Mouse (Mus musculus): ENCODE data around the gene Hoxd1. TPM values are rescaled to one million over a fixed set of nuclear protein-coding genes. Genes with fewer than 3 reads are reported as not detected.

Hoxd1 gene
- not detected for total RNA-seq (2021)

GRCm38 (mm10) chr2:74762522-74763244 lies at the start of gene Hoxd1:
Gene Hoxd1 (plus strand): TSS chr2:74762980.
- intact Hi-C loops (cut with DNase I) = no loop called here
- DNase-seq (ENCODE audit: low spot score in 2 of 2) = no peak

- intact Hi-C loops (cut with DNase I) = no loop called here
- no peak for DNase-seq (ENCODE audit: low spot score in 2 of 2)
These were observed 49.3 kb upstream of the Hoxd1 start for GRCm38 (mm10) chr2:74713239-74714150.

DNA sequence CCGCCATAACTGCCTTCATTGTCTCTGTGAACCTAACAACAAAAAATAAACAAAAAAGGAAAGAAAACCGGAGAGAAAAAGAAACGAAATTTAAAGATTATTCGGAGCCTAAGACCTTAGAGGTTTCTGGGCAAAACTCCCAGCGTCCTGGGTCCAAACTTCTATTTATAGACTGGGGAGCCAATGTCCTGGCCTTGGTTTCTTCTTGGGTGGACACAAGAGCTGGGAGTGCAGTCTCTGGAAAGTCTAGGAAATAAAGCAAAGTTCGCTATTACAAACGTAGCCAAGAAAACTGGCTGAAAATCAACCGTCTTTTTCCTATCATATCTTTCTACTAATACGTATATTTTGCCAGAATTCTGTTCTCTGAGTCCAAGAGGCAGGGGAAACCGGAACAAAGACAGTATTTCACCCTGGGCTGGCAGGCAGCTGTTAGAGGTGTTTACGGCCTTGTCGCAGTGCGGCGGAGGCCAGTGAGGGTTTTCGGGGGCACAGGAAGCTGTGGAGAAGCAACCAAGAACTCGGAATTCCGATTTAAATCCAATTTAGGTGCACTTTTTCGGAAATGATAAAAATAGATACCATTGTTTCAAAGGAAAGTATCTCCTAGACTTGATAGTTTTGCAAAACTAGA lies 48.5 kb upstream of the Hoxd1 start:
- intact Hi-C loops (cut with DNase I) = no loop called here
- DNase-seq (ENCODE audit: low spot score in 2 of 2) = no peak

DNA sequence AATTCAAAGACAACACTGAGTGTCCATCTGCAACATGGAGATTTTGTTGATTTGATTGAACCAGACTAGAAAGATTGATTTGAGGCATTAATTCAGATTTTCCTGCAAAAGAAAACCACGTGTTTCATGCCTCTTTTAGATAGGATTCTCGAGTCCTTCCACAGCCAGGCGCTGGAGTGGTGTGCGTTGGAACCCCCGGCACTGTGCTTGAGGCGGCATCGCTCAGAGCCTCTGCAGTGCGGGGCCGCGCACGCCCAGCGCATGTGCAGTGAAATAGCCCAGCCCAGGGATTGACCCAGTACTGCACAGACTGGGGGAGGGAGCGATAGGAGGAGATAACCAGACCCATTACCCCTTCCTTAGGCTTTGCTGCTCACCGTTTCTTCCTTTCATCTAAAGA lies 47.9 kb upstream of the Hoxd1 start:
- no peak for DNase-seq (ENCODE audit: low spot score in 2 of 2)
- intact Hi-C loops (cut with DNase I) = loop anchor here (5.0 kb wide), 4 partner anchors 247 to 597 kb away; no protein-coding TSS in a partner anchor

- intact Hi-C loops (cut with DNase I) = loop anchor here (5.0 kb wide), 4 partner anchors 247 to 597 kb away; no protein-coding TSS in a partner anchor
These were observed 47.1 kb upstream of the Hoxd1 start for GRCm38 (mm10) chr2:74715504-74716241.

GRCm38 (mm10) chr2:74720384-74720783 lies 42.4 kb upstream of the Hoxd1 start:
- DNase-seq (ENCODE audit: low spot score in 2 of 2) = no peak
- intact Hi-C loops (cut with DNase I) = no loop called here

More at GRCm38 (mm10) chr2:74715504-74716241, 47.1 kb upstream of the Hoxd1 start:
- DNase-seq (ENCODE audit: low spot score in 2 of 2) = peak; percentile 64 to 70

- intact Hi-C loops (cut with DNase I) = no loop called here
- DNase-seq (ENCODE audit: low spot score in 2 of 2) = no peak
These were observed 41.8 kb upstream of the Hoxd1 start for GRCm38 (mm10) chr2:74720955-74721491.

DNA sequence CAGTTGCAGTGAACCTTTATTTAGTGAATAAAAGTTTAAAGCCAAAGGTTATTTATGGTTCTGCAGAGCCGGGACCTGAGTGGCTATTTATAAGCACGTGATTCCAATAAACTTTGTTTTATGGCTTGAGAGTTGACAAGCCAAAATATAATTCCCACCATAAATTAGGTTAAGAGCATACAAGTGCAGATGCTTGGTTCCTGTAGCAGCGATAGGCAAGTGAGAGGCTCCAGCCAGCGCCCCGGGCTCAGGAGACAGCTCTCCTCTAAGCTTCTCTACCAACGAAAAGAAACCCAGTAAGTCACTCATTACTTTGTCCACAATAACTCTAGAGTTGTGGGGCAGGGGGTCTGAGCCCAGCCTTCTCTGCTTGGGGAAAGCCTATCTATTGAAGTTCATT lies 40.9 kb upstream of the Hoxd1 start:
- intact Hi-C loops (cut with DNase I) = no loop called here

DNA sequence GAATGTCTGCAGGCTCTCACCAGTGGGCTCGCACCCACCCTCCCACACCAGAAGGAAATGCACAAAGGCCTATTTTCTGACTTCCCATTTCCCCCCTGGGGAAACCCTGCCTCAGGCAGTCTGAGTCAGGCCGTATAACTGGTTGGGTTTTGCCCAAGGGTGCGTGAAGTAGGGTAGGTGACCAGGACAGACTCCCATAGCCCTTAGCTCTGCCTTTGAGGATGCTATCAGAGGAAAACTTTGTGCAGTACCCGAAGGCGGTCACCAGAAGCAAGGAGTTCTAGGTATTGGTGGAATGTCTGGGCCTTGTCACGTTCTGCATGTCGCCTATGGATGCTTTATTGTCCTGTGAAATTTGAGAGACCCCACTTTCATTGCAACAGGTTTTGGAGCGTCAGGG lies 39.8 kb upstream of the Hoxd1 start:
- DNase-seq (ENCODE audit: low spot score in 2 of 2) = no peak
- intact Hi-C loops (cut with DNase I) = no loop called here

More for the DNA sequence above, 40.9 kb upstream of the Hoxd1 start:
- DNase-seq (ENCODE audit: low spot score in 2 of 2) = no peak

GRCm38 (mm10) chr2:74724244-74725015 lies 38.4 kb upstream of the Hoxd1 start:
- intact Hi-C loops (cut with DNase I) = no loop called here
- DNase-seq (ENCODE audit: low spot score in 2 of 2) = no peak

DNA sequence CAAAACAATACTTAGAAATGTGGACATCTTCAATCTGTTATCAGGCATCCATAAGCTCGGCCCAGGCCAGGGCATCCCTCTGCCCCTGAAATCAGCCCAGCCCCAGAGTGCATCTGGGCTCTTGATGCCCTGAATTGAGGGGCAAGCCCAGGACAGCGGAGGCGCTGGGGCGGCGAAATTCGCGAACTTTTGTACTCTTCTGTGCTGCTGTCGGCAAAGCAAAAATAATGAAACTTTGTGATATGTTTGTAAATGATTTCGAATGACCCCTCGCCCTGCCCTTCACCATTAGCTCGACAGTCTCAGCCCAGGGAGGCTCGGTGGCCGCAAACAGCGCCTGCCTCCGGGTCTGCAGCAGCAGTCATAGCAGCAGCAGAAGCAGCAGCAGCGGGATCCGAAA lies 37.6 kb upstream of the Hoxd1 start:
- no peak for DNase-seq (ENCODE audit: low spot score in 2 of 2)

GRCm38 (mm10) chr2:74726551-74726950 lies 36.2 kb upstream of the Hoxd1 start, which contains the start of gene Gm28230:
Gene Gm28230 (plus strand): TSS chr2:74726728.
- intact Hi-C loops (cut with DNase I) = no loop called here

More for the DNA sequence above, 37.6 kb upstream of the Hoxd1 start:
- intact Hi-C loops (cut with DNase I) = no loop called here

DNA sequence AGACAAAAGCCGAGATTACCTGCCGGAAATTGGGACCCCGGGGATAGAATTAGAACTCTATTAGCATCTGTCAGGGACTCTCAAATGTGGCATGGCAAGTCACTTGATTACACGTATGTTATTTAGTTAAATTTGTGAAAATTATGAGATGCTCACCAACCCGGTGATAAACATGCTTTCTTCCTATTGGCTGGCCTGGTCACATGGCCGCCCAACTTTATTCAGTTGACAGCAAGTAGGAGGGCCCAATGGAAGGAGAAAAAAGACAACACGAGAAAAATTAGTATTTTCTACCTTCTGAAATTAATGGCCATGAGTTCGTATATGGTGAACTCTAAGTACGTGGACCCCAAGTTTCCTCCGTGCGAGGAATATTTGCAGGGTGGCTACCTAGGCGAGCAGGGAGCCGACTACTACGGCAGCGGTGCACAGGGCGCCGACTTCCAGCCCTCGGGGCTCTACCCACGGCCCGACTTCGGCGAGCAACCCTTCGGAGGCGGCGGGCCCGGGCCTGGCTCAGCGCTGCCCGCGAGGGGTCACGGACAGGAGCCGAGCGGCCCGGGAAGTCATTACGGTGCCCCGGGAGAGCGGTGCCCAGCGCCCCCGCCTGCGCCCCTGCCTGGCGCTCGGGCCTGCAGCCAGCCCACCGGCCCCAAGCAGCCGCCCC lies 35.7 kb upstream of the Hoxd1 start:
- no peak for DNase-seq (ENCODE audit: low spot score in 2 of 2)

More at GRCm38 (mm10) chr2:74726551-74726950, 36.2 kb upstream of the Hoxd1 start, which contains the start of gene Gm28230:
- no peak for DNase-seq (ENCODE audit: low spot score in 2 of 2)

GRCm38 (mm10) chr2:74727640-74728302 lies 35.0 kb upstream of the Hoxd1 start:
- intact Hi-C loops (cut with DNase I) = no loop called here
- no peak for DNase-seq (ENCODE audit: low spot score in 2 of 2)

More for the DNA sequence above, 35.7 kb upstream of the Hoxd1 start:
- intact Hi-C loops (cut with DNase I) = no loop called here

DNA sequence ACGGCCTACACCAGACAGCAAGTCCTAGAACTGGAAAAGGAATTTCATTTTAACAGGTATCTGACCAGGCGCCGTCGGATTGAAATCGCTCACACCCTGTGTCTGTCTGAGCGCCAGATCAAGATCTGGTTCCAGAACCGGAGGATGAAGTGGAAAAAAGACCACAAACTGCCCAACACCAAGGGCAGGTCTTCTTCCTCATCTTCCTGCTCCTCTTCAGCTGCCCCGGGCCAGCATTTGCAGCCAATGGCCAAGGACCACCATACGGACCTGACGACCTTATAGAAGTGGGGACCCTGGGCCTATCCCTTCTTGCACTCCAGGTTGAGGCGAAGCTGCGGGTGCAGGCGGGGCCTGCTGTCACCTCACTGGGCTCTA lies 34.5 kb upstream of the Hoxd1 start:
- DNase-seq (ENCODE audit: low spot score in 2 of 2) = no peak
- intact Hi-C loops (cut with DNase I) = no loop called here

DNA sequence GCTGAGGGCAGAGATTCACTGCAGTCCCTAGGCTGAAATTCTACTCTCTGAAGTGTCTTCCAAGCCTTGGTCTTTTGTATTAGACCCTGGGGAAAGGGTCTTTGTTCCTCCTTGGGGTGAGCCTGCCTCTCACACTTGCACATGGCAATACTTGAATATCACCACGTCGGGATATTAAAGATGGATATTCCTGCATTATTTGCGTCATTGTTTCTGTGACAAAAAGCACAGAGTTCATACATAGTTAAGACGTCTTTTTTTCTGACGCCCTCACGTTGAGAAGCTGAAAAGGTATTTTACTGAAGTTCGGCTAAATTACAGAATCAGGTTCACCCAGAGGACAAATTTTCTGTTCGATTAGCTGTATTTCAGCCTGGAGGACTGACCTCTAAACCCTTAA lies 32.4 kb upstream of the Hoxd1 start:
- intact Hi-C loops (cut with DNase I) = loop anchor here (5.0 kb wide), 1 partner anchor 38 kb away; the partner anchor contains the start of gene Hoxd10
- no peak for DNase-seq (ENCODE audit: low spot score in 2 of 2)

GRCm38 (mm10) chr2:74731055-74731454 lies 31.7 kb upstream of the Hoxd1 start:
- intact Hi-C loops (cut with DNase I) = loop anchor here (5.0 kb wide), 1 partner anchor 39 kb away; the partner anchor contains the start of gene Hoxd10
- no peak for DNase-seq (ENCODE audit: low spot score in 2 of 2)
